Mouse (Mus musculus): ENCODE data around the gene Hdac9. TPM values are rescaled to one million over a fixed set of nuclear protein-coding genes. Genes with fewer than 3 reads are reported as not detected.

The Hdac9 gene
- polyA plus RNA-seq, 1 experiment from 2014 or later, result 17.0 TPM

DNA sequence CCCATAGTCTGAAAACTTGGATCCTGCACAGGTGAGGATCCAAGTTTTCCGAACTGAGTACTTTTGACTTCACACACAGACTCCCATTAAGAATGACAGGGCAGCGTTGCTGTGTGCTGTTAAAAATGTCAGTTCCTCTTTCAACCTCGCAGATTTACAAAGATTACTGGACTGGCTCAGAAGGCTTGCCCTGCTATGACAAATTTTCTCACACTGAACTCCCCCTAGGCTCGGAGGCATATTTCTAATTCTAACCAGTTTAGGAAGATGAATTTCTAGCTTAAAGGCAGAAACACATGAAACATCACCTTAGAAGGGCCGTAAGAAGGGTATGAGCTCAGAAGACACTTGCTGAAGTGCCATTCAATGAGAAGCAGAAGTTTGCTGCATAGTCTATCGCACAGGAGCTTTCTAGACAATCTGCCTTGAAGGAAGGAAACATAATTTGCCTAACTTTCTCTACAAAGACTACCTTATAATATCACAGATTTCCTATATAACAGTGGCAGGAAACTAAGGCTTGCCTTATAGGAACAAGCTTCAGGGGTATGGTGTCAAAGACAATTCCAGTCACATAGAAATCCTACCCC, 137.4 kb downstream of the Hdac9 start:
- no peak overlapping the region for H3K9ac ChIP-seq (replicated peaks; ENCODE audit: low read length)
- H3K4me2 ChIP-seq (ENCODE audit: low read length), result no peak overlapping the region
- DNase-seq, result no peak
- no peak overlapping the region for H3K27ac ChIP-seq (replicated peaks; ENCODE audit: low read depth, low read length)
- H3K36me3 ChIP-seq (ENCODE audit: control insufficient read depth, insufficient read depth, low read length), result no peaks in the 10 kb centered on the region
- WGBS, result 83% methylated on average over 6 of the region's 6 CpGs
- no peaks in the 10 kb centered on the region for H3K27me3 ChIP-seq (ENCODE audit: control insufficient read depth, insufficient read depth, low read length)
- H3K4me1 ChIP-seq (ENCODE audit: control insufficient read depth, insufficient read depth, low read length), result no peaks in the 10 kb centered on the region; the same call in 1 of the 2 replicates
- H3K4me3 ChIP-seq (replicated peaks; ENCODE audit: low read depth, low read length), result no peak overlapping the region
- no peak for ATAC-seq (ENCODE audit: low FRiP score, low TSS enrichment)
- H3K9me3 ChIP-seq (ENCODE audit: control insufficient read depth, low read length), result no peaks in the 10 kb centered on the region

DNA sequence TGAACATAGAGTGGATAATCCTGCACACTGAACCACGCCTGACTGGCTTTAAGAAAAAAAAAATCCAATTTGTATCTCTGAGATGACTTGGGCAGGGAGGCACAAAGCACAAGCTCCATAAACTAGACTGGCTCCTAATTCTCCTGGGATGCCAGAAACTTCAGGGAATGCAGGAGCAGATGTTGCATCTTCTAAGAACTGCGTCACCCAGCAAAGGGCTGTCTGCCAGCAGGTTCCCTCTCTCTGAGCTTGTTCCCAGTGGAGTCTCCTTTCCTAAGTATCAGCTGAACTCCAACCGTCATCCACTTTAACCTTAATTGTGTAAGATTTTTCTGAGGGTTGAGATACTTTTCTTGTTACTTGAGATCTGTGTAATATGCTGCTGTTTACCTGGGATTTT, 140.7 kb downstream of the Hdac9 start:
- peak; percentile 21 for DNase-seq
- Histone ChIP-seq H3K27me3 (ENCODE audit: control insufficient read depth, insufficient read depth, low read length) (no peaks in the 10 kb centered on the region), H3K27ac (replicated peaks; ENCODE audit: low read depth, low read length) (no peak overlapping the region), H3K4me1 (ENCODE audit: control insufficient read depth, insufficient read depth, low read length) (no peaks in the 10 kb centered on the region; the same call in 1 of the 2 replicates), H3K4me2 (ENCODE audit: low read length) (no peak overlapping the region), H3K4me3 (replicated peaks; ENCODE audit: low read depth, low read length) (no peak overlapping the region), H3K9ac (replicated peaks; ENCODE audit: low read length) (no peak overlapping the region), H3K9me3 (ENCODE audit: control insufficient read depth, low read length) (no peaks in the 10 kb centered on the region), H3K36me3 (ENCODE audit: control insufficient read depth, insufficient read depth, low read length) (no peaks in the 10 kb centered on the region)
- no peak for ATAC-seq (ENCODE audit: low FRiP score, low TSS enrichment)
- 19% methylated on average over 3 of the region's 3 CpGs for WGBS

DNA sequence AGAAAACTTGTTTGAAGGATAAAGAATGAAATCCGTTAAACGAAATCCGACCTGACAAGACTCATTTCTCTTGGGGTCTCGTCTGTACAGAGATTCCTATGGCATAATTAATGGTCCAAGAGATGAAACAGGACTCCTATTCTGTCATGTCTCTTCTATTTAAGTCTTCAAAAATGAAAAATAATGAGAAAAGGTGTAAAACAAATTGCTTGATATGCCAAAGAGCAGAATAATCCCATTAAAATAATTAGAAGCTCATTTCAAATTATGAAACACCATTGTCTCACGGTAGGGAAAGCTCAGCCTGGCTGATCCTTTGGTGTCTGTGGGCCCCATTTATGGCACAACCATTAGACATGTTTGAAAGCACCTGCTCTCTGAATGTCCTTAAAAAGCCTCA, 142.8 kb downstream of the Hdac9 start:
- no peaks in the 10 kb centered on the region for H3K36me3 ChIP-seq (ENCODE audit: control insufficient read depth, insufficient read depth, low read length)
- H3K4me2 ChIP-seq (ENCODE audit: low read length), result no peak overlapping the region
- WGBS, result 33% methylated on average over 5 of the region's 5 CpGs
- ATAC-seq (ENCODE audit: low FRiP score, low TSS enrichment) (no peak; the same call in 1 of the 2 replicates), DNase-seq (peak; percentile 43)
- no peaks in the 10 kb centered on the region; the same call in 1 of the 2 replicates for H3K4me1 ChIP-seq (ENCODE audit: control insufficient read depth, insufficient read depth, low read length)
- H3K9me3 ChIP-seq (ENCODE audit: control insufficient read depth, low read length), result no peaks in the 10 kb centered on the region
- H3K27ac ChIP-seq (replicated peaks; ENCODE audit: low read depth, low read length), result no peak overlapping the region
- H3K9ac ChIP-seq (replicated peaks; ENCODE audit: low read length), result no peak overlapping the region
- no peak overlapping the region for H3K4me3 ChIP-seq (replicated peaks; ENCODE audit: low read depth, low read length)
- H3K27me3 ChIP-seq (ENCODE audit: control insufficient read depth, insufficient read depth, low read length), result no peaks in the 10 kb centered on the region

DNA sequence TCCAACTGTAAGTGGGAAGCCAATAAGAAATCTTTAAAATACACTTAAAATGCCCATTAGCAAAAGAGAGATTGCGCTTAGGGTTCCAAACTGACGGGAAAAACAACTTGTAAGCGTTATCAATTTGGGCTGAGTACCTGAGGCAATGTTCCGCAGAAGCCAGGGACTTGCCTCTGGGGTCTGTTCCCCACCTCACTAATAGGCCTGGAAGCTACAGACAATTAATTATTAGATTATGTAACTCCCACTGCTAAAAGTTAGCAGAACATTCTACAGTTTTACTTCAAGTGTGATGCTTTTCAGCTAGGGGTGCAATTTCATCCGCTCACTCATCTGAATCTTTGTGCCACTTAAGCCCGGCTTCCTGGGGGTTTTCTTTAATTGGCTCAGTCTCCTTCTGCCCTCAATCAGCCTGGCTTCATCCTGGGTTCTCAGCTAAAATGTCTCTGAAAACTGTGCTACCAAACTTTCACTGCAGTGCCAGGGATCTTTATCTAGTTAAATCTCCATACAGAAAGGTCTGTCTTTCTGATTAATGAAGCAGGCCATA, 149.6 kb downstream of the Hdac9 start:
- H3K9ac ChIP-seq (replicated peaks; ENCODE audit: low read length), result no peak overlapping the region
- no peaks in the 10 kb centered on the region for H3K27me3 ChIP-seq (ENCODE audit: control insufficient read depth, insufficient read depth, low read length)
- no peak for DNase-seq
- H3K36me3 ChIP-seq (ENCODE audit: control insufficient read depth, insufficient read depth, low read length), result no peaks in the 10 kb centered on the region
- no peaks in the 10 kb centered on the region for H3K4me1 ChIP-seq (ENCODE audit: control insufficient read depth, insufficient read depth, low read length)
- H3K4me2 ChIP-seq (ENCODE audit: low read length), result no peak overlapping the region
- H3K9me3 ChIP-seq (ENCODE audit: control insufficient read depth, low read length), result no peaks in the 10 kb centered on the region
- no peak overlapping the region for H3K27ac ChIP-seq (replicated peaks; ENCODE audit: low read depth, low read length)
- H3K4me3 ChIP-seq (replicated peaks; ENCODE audit: low read depth, low read length), result no peak overlapping the region
- ATAC-seq (ENCODE audit: low FRiP score, low TSS enrichment), result no peak
- WGBS, result 74% methylated on average over 6 of the region's 6 CpGs

DNA sequence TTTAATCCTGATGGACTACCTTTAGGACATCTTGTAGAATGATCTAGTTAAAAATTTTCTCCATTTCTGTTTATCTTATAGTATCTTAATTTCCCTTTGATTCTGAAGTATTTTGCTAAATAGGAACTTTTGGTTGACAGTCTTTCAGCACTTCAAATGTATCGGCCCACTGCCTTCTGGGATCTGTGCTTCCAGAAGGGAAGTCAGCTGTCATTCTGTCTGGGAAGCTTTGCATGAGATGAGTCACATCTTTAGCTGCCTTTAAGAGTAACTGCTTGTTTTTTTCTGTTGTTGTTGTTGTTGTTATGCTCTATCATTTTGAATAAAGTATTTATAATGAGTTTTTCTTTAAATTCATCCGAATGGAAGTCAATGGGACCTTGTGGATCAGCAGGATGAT, 169.6 kb downstream of the Hdac9 start:
- ATAC-seq (ENCODE audit: low FRiP score, low TSS enrichment) (no peak), DNase-seq (no peak)
- no peak overlapping the region for H3K4me2 ChIP-seq (ENCODE audit: low read length)
- no peak overlapping the region for H3K4me3 ChIP-seq (replicated peaks; ENCODE audit: low read depth, low read length)
- H3K9me3 ChIP-seq (ENCODE audit: control insufficient read depth, low read length), result no peaks in the 10 kb centered on the region
- no peaks in the 10 kb centered on the region for H3K27me3 ChIP-seq (ENCODE audit: control insufficient read depth, insufficient read depth, low read length)
- H3K36me3 ChIP-seq (ENCODE audit: control insufficient read depth, insufficient read depth, low read length), result no peaks in the 10 kb centered on the region
- no peak overlapping the region for H3K27ac ChIP-seq (replicated peaks; ENCODE audit: low read depth, low read length)
- H3K9ac ChIP-seq (replicated peaks; ENCODE audit: low read length), result no peak overlapping the region
- H3K4me1 ChIP-seq (ENCODE audit: control insufficient read depth, insufficient read depth, low read length), result no peaks in the 10 kb centered on the region
- 88% methylated on average over 2 of the region's 2 CpGs for WGBS

DNA sequence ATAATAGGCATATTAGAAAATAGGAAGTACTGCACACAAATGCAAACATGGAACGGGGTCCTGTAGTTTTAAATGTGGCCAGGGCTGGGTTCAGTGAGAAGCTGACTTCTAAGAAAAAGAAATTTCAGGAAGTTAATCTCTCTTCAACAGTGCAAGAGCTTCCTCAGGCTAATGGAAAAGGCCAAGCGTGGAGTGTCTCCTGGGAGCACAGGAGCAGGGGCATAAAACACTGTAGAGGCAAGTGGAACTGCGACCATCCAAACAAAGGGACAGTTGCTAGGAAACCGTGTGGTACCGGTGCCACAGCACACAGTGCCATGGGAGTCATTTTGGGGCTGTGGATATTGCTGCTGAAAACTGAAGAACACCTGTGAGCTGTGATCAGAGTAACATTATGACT, 191.7 kb downstream of the Hdac9 start:
- Histone ChIP-seq H3K4me3 (replicated peaks; ENCODE audit: low read depth, low read length) (no peak overlapping the region), H3K9ac (replicated peaks; ENCODE audit: low read length) (no peak overlapping the region), H3K9me3 (ENCODE audit: control insufficient read depth, low read length) (no peaks in the 10 kb centered on the region), H3K27ac (replicated peaks; ENCODE audit: low read depth, low read length) (no peak overlapping the region), H3K27me3 (ENCODE audit: control insufficient read depth, insufficient read depth, low read length) (no peaks in the 10 kb centered on the region), H3K4me1 (ENCODE audit: control insufficient read depth, insufficient read depth, low read length) (no peaks in the 10 kb centered on the region), H3K36me3 (ENCODE audit: control insufficient read depth, insufficient read depth, low read length) (no peaks in the 10 kb centered on the region), H3K4me2 (ENCODE audit: low read length) (no peak overlapping the region)
- 43% methylated on average over 5 of the region's 5 CpGs for WGBS
- ATAC-seq (ENCODE audit: low FRiP score, low TSS enrichment), result no peak
- peak; percentile 14 for DNase-seq

DNA sequence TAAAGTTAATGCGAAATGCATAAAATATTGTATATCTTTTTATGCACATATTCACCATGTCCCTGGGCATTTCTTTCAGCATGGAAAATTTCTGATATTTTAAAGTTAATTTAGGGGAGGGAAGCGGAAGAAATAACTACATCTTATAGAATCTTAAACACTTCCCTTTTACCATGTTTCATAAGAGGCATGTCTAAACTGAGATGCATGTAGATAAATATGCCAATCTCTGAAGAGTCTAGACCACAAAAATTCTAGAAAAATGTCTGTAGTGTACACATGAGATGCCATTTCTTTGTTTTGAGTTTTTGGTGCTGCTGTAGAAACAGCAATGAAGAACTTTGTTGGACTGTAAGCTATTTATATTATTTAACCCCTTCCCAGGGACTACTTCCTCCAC, 192.6 kb downstream of the Hdac9 start:
- ATAC-seq (ENCODE audit: low FRiP score, low TSS enrichment) (no peak), DNase-seq (no peak)
- 95% methylated on average over 2 of the region's 2 CpGs for WGBS
- Histone ChIP-seq H3K9me3 (ENCODE audit: control insufficient read depth, low read length) (no peaks in the 10 kb centered on the region), H3K4me3 (replicated peaks; ENCODE audit: low read depth, low read length) (no peak overlapping the region), H3K4me2 (ENCODE audit: low read length) (no peak overlapping the region), H3K4me1 (ENCODE audit: control insufficient read depth, insufficient read depth, low read length) (no peaks in the 10 kb centered on the region), H3K36me3 (ENCODE audit: control insufficient read depth, insufficient read depth, low read length) (no peaks in the 10 kb centered on the region), H3K27me3 (ENCODE audit: control insufficient read depth, insufficient read depth, low read length) (no peaks in the 10 kb centered on the region), H3K27ac (replicated peaks; ENCODE audit: low read depth, low read length) (no peak overlapping the region), H3K9ac (replicated peaks; ENCODE audit: low read length) (no peak overlapping the region)

DNA sequence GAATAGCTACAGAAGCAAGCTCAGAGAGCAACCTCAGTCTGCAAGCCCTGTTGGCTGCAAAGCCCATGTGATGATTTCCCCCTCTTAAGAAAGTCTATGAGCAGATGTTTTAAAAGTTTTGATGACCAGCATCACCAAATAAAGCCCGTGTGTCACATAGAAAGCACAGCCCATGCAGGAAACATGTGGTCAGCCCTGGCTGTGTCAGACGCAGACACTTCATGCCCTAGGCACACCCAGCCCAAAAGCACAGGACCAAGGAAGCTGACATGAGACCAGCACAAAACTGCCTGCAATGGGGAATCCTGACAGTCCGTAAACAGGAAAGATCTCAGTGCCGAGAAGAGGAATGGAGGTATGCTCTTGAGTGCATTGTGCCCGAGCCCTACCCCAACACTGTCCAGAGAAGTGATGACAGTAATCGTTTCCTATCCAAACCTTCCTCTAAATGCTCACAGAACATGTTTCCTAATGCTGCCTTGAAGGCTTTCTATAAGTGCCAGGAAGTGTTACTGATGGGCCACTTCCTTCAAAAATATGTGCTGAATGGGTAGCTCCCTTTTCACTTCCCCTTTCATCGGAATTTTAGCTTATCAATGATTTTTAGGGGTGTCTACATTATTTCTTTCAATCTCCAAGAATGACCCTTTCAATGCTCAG, 193.9 kb downstream of the Hdac9 start:
- Histone ChIP-seq H3K9ac (replicated peaks; ENCODE audit: low read length) (no peak overlapping the region), H3K9me3 (ENCODE audit: control insufficient read depth, low read length) (no peaks in the 10 kb centered on the region), H3K4me2 (ENCODE audit: low read length) (no peak overlapping the region), H3K4me1 (ENCODE audit: control insufficient read depth, insufficient read depth, low read length) (no peaks in the 10 kb centered on the region), H3K27me3 (ENCODE audit: control insufficient read depth, insufficient read depth, low read length) (no peaks in the 10 kb centered on the region), H3K4me3 (replicated peaks; ENCODE audit: low read depth, low read length) (no peak overlapping the region), H3K36me3 (ENCODE audit: control insufficient read depth, insufficient read depth, low read length) (no peaks in the 10 kb centered on the region), H3K27ac (replicated peaks; ENCODE audit: low read depth, low read length) (no peak overlapping the region)
- no peak for DNase-seq
- 88% methylated on average over 7 of the region's 7 CpGs for WGBS
- no peak for ATAC-seq (ENCODE audit: low FRiP score, low TSS enrichment)

DNA sequence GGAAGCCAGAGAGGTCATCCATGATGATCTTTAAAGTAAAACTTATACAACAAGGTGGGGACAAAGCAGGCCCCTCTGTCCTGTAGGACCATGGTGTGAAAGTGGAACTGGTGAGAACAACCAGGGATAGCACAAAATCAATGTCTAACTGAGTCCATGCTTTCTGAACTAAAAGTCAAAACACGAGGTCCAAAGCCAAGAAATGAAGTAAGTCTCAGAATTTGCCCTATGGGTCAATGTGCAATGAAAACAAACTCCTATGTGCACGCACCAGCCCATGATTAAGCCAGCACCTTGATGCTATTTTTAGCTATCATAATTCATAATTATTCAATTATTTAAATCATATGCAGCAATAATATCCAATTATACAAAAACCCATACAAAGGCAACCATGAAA, 196.0 kb downstream of the Hdac9 start:
- no peaks in the 10 kb centered on the region for H3K27me3 ChIP-seq (ENCODE audit: control insufficient read depth, insufficient read depth, low read length)
- DNase-seq (no peak), ATAC-seq (ENCODE audit: low FRiP score, low TSS enrichment) (no peak)
- no peak overlapping the region for H3K9ac ChIP-seq (replicated peaks; ENCODE audit: low read length)
- no peak overlapping the region for H3K4me2 ChIP-seq (ENCODE audit: low read length)
- no peak overlapping the region for H3K27ac ChIP-seq (replicated peaks; ENCODE audit: low read depth, low read length)
- H3K9me3 ChIP-seq (ENCODE audit: control insufficient read depth, low read length), result no peaks in the 10 kb centered on the region
- 75% methylated on average over 2 of the region's 2 CpGs for WGBS
- H3K4me3 ChIP-seq (replicated peaks; ENCODE audit: low read depth, low read length), result no peak overlapping the region
- no peaks in the 10 kb centered on the region for H3K36me3 ChIP-seq (ENCODE audit: control insufficient read depth, insufficient read depth, low read length)
- H3K4me1 ChIP-seq (ENCODE audit: control insufficient read depth, insufficient read depth, low read length), result no peaks in the 10 kb centered on the region

All from midbrain, embryonic 14.5 days (tissue).